Mouse (Mus musculus): ENCODE measurements at regions not wholly inside any gene's neighbourhood (a gene's known extent, or its start where the extent isn't known, plus 50 kb on each side); places are given as distances from the start of the nearest gene placed in this dataset.

DNA sequence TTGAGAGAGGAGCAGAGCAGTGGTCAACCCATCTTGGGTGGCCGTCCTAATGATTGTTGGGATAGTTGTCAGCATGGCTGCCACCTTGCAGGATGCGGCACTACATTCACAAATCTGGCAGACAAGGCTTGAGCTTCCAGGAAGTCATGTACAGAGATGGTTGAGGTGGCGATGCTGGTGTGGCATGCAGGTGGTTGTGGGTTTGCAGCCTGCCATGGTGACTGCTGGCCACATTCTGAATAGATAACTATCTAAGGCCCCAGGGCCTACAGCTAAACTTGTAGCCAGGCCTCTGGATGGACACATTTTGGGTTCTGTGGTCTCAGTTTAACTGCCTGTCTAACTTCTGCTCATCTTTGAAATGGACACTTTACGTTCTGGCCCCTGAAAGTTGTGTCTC is 265.8 kb upstream of the Id2 start:
- WGBS: 87% methylated on average over 4 of the region's 4 CpGs
- Histone ChIP-seq H3K36me3 (no peaks in the 10 kb centered on the region), H3K27ac (no peak overlapping the region), H3K4me2 (no peak overlapping the region), H3K27me3 (no peaks in the 10 kb centered on the region), H3K4me3 (no peak overlapping the region), H3K9ac (no peak overlapping the region), H3K4me1 (no peaks in the 10 kb centered on the region), H3K9me3 (no peaks in the 10 kb centered on the region)
- no peak for ATAC-seq (ENCODE audit: borderline replicate concordance, extremely low read depth, low FRiP score, low TSS enrichment)

DNA sequence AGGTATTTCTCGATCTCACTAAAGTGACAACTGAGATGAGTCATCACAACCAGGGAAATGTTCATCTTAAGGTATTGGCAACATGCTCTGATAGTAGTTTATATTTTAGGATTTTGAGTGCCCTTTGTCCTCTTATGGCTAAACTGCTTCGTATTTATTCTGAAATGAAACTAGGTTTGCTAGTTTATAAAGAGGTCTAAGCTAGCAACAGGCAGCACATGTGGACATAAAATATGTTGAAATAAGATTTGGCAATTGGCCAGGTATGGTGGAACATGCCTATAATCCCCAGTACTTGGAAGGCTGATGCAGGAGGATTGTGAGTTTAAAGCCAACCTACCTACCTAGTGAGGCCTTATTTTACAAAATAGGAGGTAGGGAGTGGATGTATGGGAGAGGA is 263.8 kb upstream of the Id2 start:
- Histone ChIP-seq H3K4me3 (no peak overlapping the region), H3K27ac (no peak overlapping the region), H3K4me2 (no peak overlapping the region), H3K27me3 (no peaks in the 10 kb centered on the region), H3K4me1 (no peaks in the 10 kb centered on the region), H3K36me3 (no peaks in the 10 kb centered on the region), H3K9me3 (no peaks in the 10 kb centered on the region), H3K9ac (no peak overlapping the region)
- ATAC-seq (ENCODE audit: borderline replicate concordance, extremely low read depth, low FRiP score, low TSS enrichment): no peak
- WGBS: 86% methylated on average over 2 of the region's 2 CpGs

DNA sequence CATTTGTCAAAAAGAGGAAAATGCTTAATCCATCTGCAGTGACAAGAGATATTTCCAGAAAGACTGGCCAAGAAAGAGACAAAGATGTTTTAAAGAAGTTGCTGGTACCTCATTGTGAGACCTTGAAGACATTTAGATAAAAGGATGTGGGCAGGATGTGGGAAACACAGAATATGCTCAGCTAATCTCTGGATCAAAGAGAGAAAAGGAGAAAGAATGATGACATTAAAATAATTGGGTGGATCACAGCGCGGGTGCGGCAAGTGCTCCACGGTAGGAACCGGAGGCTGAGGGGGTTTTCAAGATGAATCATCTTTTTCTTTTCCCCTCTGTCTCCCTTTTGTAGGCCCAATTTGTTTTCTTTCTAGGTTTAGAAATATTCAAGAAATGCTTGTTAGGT is 263.0 kb upstream of the Id2 start:
- Histone ChIP-seq H3K9me3 (no peaks in the 10 kb centered on the region), H3K4me1 (no peaks in the 10 kb centered on the region), H3K4me3 (no peak overlapping the region), H3K9ac (no peak overlapping the region), H3K4me2 (no peak overlapping the region), H3K27me3 (no peaks in the 10 kb centered on the region), H3K36me3 (no peaks in the 10 kb centered on the region), H3K27ac (no peak overlapping the region)
- WGBS: 95% methylated on average over 5 of the region's 5 CpGs
- ATAC-seq (ENCODE audit: borderline replicate concordance, extremely low read depth, low FRiP score, low TSS enrichment): no peak

DNA sequence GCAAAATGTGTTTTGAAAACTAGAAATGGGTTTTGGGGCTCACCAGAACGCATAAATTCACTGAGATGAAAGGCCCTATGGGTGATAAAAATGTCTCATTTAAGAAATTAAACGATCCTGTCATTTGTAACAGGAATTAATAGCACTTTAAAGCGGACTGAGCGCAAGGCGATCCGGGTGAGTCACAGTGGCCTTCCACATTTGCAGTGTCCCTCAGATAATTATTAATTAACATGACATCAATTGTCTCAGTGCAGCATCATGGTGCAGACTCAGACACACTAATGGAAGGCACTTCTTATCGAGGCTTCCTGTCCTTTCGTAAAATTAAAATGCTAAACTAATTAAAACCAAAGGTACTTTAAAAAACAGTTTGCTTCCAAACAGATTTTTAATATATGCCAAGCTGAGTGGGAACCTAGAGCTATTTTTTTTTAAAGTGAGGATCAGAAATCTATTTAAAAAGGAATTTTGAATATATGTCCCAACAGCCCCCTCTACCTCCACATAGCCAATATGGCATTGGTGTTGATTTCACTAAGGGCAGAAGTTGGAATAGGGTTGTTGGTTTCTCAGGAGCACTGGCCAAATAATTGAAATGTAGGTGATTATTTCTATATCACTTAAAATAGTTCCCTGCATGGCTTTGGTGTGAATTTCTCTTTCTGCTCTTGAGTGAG is 262.0 kb upstream of the Id2 start:
- no peaks in the 10 kb centered on the region for H3K9me3 ChIP-seq
- H3K4me2 ChIP-seq: no peak overlapping the region
- WGBS: 83% methylated on average over 8 of the region's 8 CpGs
- no peak overlapping the region for H3K9ac ChIP-seq
- no peaks in the 10 kb centered on the region for H3K36me3 ChIP-seq
- H3K27me3 ChIP-seq: no peaks in the 10 kb centered on the region
- no peaks in the 10 kb centered on the region for H3K4me1 ChIP-seq
- H3K27ac ChIP-seq: no peak overlapping the region
- H3K4me3 ChIP-seq: no peak overlapping the region
- ATAC-seq (ENCODE audit: borderline replicate concordance, extremely low read depth, low FRiP score, low TSS enrichment): no peak

DNA sequence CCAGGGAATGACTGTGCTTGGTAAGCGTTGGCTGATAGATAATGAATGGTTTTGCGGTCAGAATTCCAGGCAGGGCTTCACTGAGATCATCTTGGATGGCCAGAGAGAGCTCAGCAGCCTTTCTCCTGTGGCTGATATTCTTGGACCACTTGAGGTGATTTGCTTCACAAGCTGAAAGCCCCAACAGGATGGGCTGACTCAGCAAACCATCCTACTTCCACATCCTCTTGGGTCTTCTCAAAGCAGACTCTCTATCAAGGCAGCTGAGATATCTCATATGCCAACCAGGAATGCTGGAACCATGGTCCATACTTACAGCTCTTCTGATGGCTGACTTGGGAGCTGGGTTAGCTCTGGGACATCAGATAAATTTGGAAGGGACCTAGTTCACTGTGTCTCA is 259.8 kb upstream of the Id2 start:
- Histone ChIP-seq H3K27ac (no peak overlapping the region), H3K9ac (no peak overlapping the region), H3K4me1 (no peaks in the 10 kb centered on the region), H3K9me3 (no peaks in the 10 kb centered on the region), H3K4me2 (no peak overlapping the region), H3K27me3 (no peaks in the 10 kb centered on the region), H3K4me3 (no peak overlapping the region), H3K36me3 (no peaks in the 10 kb centered on the region)
- no peak for ATAC-seq (ENCODE audit: borderline replicate concordance, extremely low read depth, low FRiP score, low TSS enrichment)
- WGBS: 61% methylated on average over 2 of the region's 2 CpGs

DNA sequence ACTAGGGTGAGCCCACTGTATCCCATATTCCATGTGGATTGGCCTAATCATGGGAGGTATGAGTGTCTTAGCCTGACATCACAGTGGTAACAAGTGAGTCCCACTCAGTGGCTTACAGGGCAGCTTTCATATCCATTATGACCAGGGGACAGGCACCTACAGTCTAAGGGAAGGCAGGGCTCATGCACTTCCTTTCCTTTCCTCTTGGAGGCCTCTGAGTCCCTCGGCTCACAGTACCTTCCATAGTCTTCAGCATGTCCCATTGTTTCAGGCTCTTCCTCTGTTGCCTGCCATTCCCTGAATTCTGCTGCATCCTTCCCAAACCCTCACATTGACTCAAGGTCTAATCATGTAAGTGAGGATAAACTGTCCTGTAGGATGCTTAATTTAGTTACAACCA is 258.3 kb upstream of the Id2 start:
- Histone ChIP-seq H3K27me3 (no peaks in the 10 kb centered on the region), H3K9ac (no peak overlapping the region), H3K4me1 (no peaks in the 10 kb centered on the region), H3K9me3 (no peaks in the 10 kb centered on the region), H3K27ac (no peak overlapping the region), H3K4me3 (no peak overlapping the region), H3K4me2 (no peak overlapping the region), H3K36me3 (no peaks in the 10 kb centered on the region)
- ATAC-seq (ENCODE audit: borderline replicate concordance, extremely low read depth, low FRiP score, low TSS enrichment): no peak
- WGBS: 67% methylated on average over 1 of the region's 1 CpGs

DNA sequence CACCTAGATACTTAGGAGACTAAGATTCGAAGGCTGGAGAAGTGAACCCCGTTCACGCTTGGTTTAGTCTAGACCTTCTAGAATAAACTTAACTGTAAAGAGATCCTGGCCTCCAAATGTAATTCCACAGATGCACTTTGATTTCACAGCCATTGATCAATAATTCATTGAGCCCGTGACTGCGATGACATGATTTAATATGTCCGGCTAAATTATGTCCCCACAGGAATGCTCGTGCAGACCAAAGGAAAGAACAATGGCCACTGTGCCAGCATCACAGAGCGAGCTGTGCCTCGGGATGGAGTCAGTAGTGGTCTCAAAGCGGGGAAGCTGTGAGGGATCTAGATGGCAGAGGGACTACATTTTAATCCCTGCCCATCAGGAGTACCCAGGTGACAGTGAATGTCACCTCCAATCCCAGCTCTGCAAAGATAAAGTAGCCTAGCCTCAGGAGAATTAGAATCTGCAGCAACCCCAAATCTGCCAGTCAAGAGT is 256.5 kb upstream of the Id2 start:
- no peaks in the 10 kb centered on the region for H3K9me3 ChIP-seq
- H3K27me3 ChIP-seq: no peaks in the 10 kb centered on the region
- H3K4me1 ChIP-seq: no peaks in the 10 kb centered on the region
- 88% methylated on average over 10 of the region's 10 CpGs for WGBS
- ATAC-seq (ENCODE audit: borderline replicate concordance, extremely low read depth, low FRiP score, low TSS enrichment): no peak
- H3K4me2 ChIP-seq: no peak overlapping the region
- no peak overlapping the region for H3K9ac ChIP-seq
- no peak overlapping the region for H3K4me3 ChIP-seq
- no peaks in the 10 kb centered on the region for H3K36me3 ChIP-seq
- no peak overlapping the region for H3K27ac ChIP-seq

DNA sequence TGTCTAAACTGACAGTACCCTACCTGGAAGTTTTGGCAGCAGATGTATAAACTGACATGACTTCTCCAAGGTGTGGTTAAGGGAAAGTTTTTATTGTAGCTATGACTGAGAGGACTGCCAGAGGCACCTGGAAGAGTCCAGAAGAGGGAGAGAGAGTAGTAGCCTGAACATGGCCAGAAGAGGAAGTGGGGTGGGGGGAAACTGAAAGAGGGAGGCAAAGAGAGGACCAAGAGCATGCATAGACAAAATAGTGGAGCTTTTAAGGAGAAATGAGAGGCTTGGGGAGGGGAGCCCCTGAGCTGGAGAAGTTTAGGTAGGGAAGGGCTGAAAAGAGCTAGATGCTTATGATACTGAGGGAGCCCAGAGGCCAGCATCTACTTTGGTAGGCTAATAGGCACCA is 255.2 kb upstream of the Id2 start:
- H3K27me3 ChIP-seq: no peaks in the 10 kb centered on the region
- H3K4me1 ChIP-seq: no peaks in the 10 kb centered on the region
- no peak overlapping the region for H3K9ac ChIP-seq
- H3K36me3 ChIP-seq: no peaks in the 10 kb centered on the region
- no peak overlapping the region for H3K4me2 ChIP-seq
- ATAC-seq (ENCODE audit: borderline replicate concordance, extremely low read depth, low FRiP score, low TSS enrichment): no peak
- H3K27ac ChIP-seq: no peak overlapping the region
- H3K4me3 ChIP-seq: no peak overlapping the region
- H3K9me3 ChIP-seq: no peaks in the 10 kb centered on the region

DNA sequence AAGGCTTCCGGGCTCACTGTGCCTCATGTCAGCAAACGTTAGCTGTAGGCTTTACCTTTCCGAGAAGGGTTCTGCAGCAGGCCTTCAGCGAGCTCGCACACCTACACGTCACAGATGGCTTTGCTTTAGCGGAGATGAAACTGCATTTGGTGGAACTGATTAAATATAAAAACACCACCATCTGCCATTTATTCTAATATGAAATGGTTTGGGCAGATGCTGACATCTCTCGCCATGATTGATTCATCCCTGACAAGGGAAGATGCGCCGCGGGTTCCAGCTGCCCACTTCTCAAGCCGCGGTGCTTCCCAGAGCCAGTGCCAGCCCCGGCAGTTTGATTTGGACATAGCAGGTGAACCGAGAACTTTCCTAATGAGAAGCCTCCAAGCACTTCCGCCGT is 247.4 kb upstream of the Id2 start:
- Histone ChIP-seq H3K27me3 (no peaks in the 10 kb centered on the region), H3K27ac (no peak overlapping the region), H3K9ac (no peak overlapping the region), H3K4me2 (no peak overlapping the region), H3K4me1 (no peaks in the 10 kb centered on the region), H3K36me3 (no peaks in the 10 kb centered on the region), H3K9me3 (no peaks in the 10 kb centered on the region), H3K4me3 (no peak overlapping the region)
- ATAC-seq (ENCODE audit: borderline replicate concordance, extremely low read depth, low FRiP score, low TSS enrichment): no peak
- 68% methylated on average over 17 of the region's 17 CpGs for WGBS

DNA sequence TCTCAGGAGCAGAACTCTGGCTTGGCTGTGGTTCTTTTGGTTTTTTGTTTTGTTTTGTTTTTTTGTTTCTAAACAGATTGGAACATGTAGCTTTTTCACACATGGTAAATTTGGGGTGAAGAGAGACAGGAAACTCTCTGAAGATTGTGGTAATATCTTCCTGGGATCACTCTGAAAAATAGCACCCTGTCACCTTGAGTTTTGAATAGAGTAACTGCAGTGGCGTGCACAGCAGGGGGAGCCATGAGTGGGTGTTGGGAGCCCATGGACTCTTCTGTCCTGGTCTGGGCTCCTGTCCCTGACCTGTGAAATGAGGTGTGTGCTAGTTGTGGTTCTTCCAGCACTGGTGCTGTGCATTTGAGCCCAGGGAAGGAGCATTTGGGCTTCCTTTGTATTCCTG is 241.8 kb upstream of the Id2 start:
- WGBS: 67% methylated on average over 1 of the region's 1 CpGs
- no peak for ATAC-seq (ENCODE audit: borderline replicate concordance, extremely low read depth, low FRiP score, low TSS enrichment)
- H3K9me3 ChIP-seq: no peaks in the 10 kb centered on the region
- H3K4me2 ChIP-seq: no peak overlapping the region
- no peaks in the 10 kb centered on the region for H3K27me3 ChIP-seq
- no peak overlapping the region for H3K27ac ChIP-seq
- no peaks in the 10 kb centered on the region for H3K4me1 ChIP-seq
- H3K9ac ChIP-seq: no peak overlapping the region
- no peaks in the 10 kb centered on the region for H3K36me3 ChIP-seq
- H3K4me3 ChIP-seq: no peak overlapping the region

DNA sequence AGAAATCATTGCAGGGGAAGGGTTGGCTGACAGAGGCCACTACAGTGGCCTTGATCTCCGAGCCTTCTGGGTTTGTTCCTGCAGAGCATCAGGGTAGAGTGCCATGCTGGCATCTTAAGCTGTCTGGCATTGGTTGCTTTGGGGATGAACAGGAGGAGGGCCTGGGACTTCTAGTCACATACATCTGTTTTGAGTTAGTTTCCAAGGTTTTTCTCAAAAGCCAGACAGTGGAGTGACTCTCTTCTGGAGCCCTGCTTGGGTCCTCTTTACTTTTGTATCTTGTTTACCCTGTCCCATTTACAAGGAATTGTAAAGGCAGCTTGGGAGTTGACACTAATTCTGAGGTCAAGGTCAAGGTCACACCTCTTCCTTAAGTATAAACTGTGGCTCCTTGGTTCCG is 239.0 kb upstream of the Id2 start:
- 56% methylated on average over 2 of the region's 2 CpGs for whole genome bisulfite sequencing
- H3K4me2 ChIP-seq: no peak overlapping the region
- no peaks in the 10 kb centered on the region for H3K4me1 ChIP-seq
- no peaks in the 10 kb centered on the region for H3K36me3 ChIP-seq
- no peaks in the 10 kb centered on the region for H3K9me3 ChIP-seq
- no peak overlapping the region for H3K9ac ChIP-seq
- no peak overlapping the region for H3K4me3 ChIP-seq
- no peaks in the 10 kb centered on the region for H3K27me3 ChIP-seq
- no peak overlapping the region for H3K27ac ChIP-seq
- no peak for ATAC-seq (ENCODE audit: borderline replicate concordance, extremely low read depth, low FRiP score, low TSS enrichment)

DNA sequence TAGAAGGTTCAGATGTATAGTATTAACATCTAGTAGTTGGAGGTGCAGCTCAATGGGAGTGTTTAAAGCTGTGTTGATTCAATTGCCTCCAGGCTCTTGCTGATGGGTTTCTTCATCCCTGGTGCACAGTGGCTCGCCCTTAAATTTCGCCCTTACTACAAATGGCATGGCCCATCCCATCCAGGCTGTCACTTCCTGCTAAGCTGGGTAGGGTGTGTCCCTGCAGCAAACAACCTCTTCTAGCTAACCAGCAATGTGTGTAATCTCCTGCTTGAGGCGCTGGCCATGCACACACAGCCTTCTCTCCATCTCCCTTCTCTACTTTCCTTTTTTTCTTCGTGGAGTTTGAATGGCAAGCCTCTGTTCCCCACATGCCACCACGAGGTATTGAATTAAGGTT is 238.1 kb upstream of the Id2 start:
- Histone ChIP-seq H3K27ac (no peak overlapping the region), H3K9me3 (no peaks in the 10 kb centered on the region), H3K4me3 (no peak overlapping the region), H3K36me3 (no peaks in the 10 kb centered on the region), H3K4me2 (no peak overlapping the region), H3K9ac (no peak overlapping the region), H3K4me1 (0 out of 2 replicates have a peak, but pooled peaks cover under 1% of the 10 kb centered on the region), H3K27me3 (no peaks in the 10 kb centered on the region)
- WGBS: 75% methylated on average over 5 of the region's 5 CpGs
- ATAC-seq (ENCODE audit: borderline replicate concordance, extremely low read depth, low FRiP score, low TSS enrichment): no peak
